Mouse (Mus musculus): ENCODE results near the gene Gm1043. TPM values are rescaled to one million over a fixed set of nuclear protein-coding genes. Genes with fewer than 3 reads are reported as not detected.
A peak's percentile ranks its signal among the peaks of the same experiment; 100 is the strongest.

Gene Gm1043
- polyA plus RNA-seq, 1 experiment from 2014 or later: not detected

DNA sequence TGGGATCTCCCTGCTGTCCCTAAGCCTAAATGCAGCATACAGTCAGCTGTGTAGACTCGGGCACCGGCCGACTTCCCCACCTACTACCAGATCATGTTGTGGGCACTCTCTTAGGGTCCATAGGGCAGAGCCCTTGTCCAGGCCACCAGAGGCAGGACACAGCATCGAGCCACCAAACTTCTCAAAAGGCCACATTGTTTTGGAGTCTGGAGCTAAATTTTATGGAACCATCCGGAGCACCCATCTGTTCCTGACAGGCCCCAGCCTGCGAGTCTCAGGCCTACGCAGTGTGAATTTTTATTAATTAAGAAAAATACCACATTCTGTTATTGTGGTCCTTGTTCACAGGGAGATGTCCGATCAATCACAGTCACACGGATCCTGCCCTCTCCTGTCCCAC, 94.7 kb downstream of the Gm1043 start:
- no peak overlapping the region for H3K27ac ChIP-seq
- H3K4me2 ChIP-seq (ENCODE audit: low read length): no peak overlapping the region
- H3K27me3 ChIP-seq (ENCODE audit: insufficient read depth, low read length): no peaks in the 10 kb centered on the region
- WGBS: 89% methylated on average over 9 of the region's 9 CpGs
- H3K9me3 ChIP-seq (replicated peaks; ENCODE audit: low read length): no peaks in the 10 kb centered on the region
- TF ChIP-seq CTCF (IDR thresholded peaks at IDR 0.05; ENCODE audit: low read depth): no peak
- no peak for ATAC-seq (replicated peaks; ENCODE audit: low FRiP score, low read depth)
- no peak overlapping the region for H3K9ac ChIP-seq (ENCODE audit: low read depth, low read length)
- DNase-seq (ENCODE audit: low spot score): no peak
- H3K4me3 ChIP-seq (replicated peaks; ENCODE audit: low read depth, low read length): no peak overlapping the region
- no peaks in the 10 kb centered on the region for H3K4me1 ChIP-seq (replicated peaks; ENCODE audit: insufficient read depth, low read length)
- H3K36me3 ChIP-seq (ENCODE audit: insufficient read depth, low read length): no peaks in the 10 kb centered on the region

DNA sequence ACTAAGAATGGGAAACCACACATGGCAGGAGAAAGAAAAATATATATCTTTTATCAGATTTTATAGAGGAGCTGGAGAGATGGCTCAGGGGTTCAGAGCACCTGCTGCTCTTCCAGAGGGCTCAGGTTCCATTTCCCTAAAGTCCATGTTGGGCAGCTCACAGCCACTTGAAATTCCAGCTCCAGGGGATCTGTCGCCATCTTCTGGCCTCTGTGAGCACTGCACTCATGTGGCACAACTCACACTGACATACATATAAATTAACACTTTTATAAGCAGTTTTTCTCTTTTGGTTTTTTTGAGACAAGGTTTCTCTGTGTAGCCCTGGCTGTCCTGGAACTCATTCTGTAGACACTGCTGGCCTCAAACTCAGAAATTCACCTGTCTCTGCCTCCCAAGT, 95.5 kb downstream of the Gm1043 start:
- no peak overlapping the region for H3K4me3 ChIP-seq (replicated peaks; ENCODE audit: low read depth, low read length)
- TF ChIP-seq CTCF (IDR thresholded peaks at IDR 0.05; ENCODE audit: low read depth): peak; percentile 23; the same call in 1 of the 2 replicates
- H3K9me3 ChIP-seq (replicated peaks; ENCODE audit: low read length): no peaks in the 10 kb centered on the region
- H3K36me3 ChIP-seq (ENCODE audit: insufficient read depth, low read length): no peaks in the 10 kb centered on the region
- no peaks in the 10 kb centered on the region for H3K27me3 ChIP-seq (ENCODE audit: insufficient read depth, low read length)
- H3K4me1 ChIP-seq (replicated peaks; ENCODE audit: insufficient read depth, low read length): no peaks in the 10 kb centered on the region
- 55% methylated on average over 1 of the region's 1 CpGs for WGBS
- ATAC-seq (replicated peaks; ENCODE audit: low FRiP score, low read depth) (no peak), DNase-seq (ENCODE audit: low spot score) (no peak)
- no peak overlapping the region for H3K27ac ChIP-seq
- H3K4me2 ChIP-seq (ENCODE audit: low read length): no peak overlapping the region
- no peak overlapping the region for H3K9ac ChIP-seq (ENCODE audit: low read depth, low read length)

DNA sequence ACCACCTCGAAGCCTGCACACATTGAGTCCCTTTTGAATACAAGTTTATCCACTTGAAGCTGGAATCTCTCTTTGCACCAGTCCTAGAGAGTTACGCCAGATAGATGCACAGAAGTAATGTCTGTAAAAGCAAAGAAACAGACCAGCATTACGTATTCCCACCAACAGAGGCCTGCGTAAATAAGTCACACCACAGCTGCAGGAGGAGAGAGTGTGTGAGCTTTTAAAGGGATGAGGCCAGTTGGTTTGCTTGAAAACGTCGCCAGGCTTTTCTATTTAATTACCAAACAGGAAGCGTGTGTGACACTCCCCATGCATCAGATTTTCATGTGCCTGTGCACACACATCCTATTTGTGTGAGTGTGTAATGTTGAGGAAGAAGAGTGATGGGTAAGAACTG, 99.4 kb downstream of the Gm1043 start:
- Histone ChIP-seq H3K36me3 (ENCODE audit: insufficient read depth, low read length) (no peaks in the 10 kb centered on the region), H3K27ac (no peak overlapping the region), H3K4me2 (ENCODE audit: low read length) (no peak overlapping the region), H3K4me1 (replicated peaks; ENCODE audit: insufficient read depth, low read length) (no peaks in the 10 kb centered on the region), H3K4me3 (replicated peaks; ENCODE audit: low read depth, low read length) (no peak overlapping the region), H3K27me3 (ENCODE audit: insufficient read depth, low read length) (no peaks in the 10 kb centered on the region), H3K9ac (ENCODE audit: low read depth, low read length) (no peak overlapping the region), H3K9me3 (replicated peaks; ENCODE audit: low read length) (no peaks in the 10 kb centered on the region)
- 53% methylated on average over 7 of the region's 7 CpGs for WGBS
- TF ChIP-seq CTCF (IDR thresholded peaks at IDR 0.05; ENCODE audit: low read depth): no peak
- DNase-seq (ENCODE audit: low spot score) (no peak), ATAC-seq (replicated peaks; ENCODE audit: low FRiP score, low read depth) (no peak)

- ATAC-seq (replicated peaks; ENCODE audit: low FRiP score, low read depth) (no peak), DNase-seq (ENCODE audit: low spot score) (no peak)
- Histone ChIP-seq H3K9me3 (replicated peaks; ENCODE audit: low read length) (no peaks in the 10 kb centered on the region), H3K9ac (ENCODE audit: low read depth, low read length) (no peak overlapping the region), H3K4me1 (replicated peaks; ENCODE audit: insufficient read depth, low read length) (no peaks in the 10 kb centered on the region), H3K4me3 (replicated peaks; ENCODE audit: low read depth, low read length) (no peak overlapping the region), H3K4me2 (ENCODE audit: low read length) (no peak overlapping the region), H3K27me3 (ENCODE audit: insufficient read depth, low read length) (no peaks in the 10 kb centered on the region), H3K36me3 (ENCODE audit: insufficient read depth, low read length) (no peaks in the 10 kb centered on the region), H3K27ac (no peak overlapping the region)
- TF ChIP-seq CTCF (IDR thresholded peaks at IDR 0.05; ENCODE audit: low read depth): no peak
- 75% methylated on average over 5 of the region's 5 CpGs for WGBS
Observed at GRCm38 (mm10) chr5:37190378-37190777, 105.2 kb downstream of the Gm1043 start.

- Histone ChIP-seq H3K27me3 (ENCODE audit: insufficient read depth, low read length) (no peaks in the 10 kb centered on the region), H3K36me3 (ENCODE audit: insufficient read depth, low read length) (no peaks in the 10 kb centered on the region), H3K4me2 (ENCODE audit: low read length) (no peak overlapping the region), H3K9me3 (replicated peaks; ENCODE audit: low read length) (no peaks in the 10 kb centered on the region), H3K4me3 (replicated peaks; ENCODE audit: low read depth, low read length) (no peak overlapping the region), H3K9ac (ENCODE audit: low read depth, low read length) (no peak overlapping the region), H3K27ac (no peak overlapping the region), H3K4me1 (replicated peaks; ENCODE audit: insufficient read depth, low read length) (peaks cover 11% of the 10 kb centered on the region; the same call in 1 of the 2 replicates)
- no peak for TF ChIP-seq CTCF (IDR thresholded peaks at IDR 0.05; ENCODE audit: low read depth)
- DNase-seq (ENCODE audit: low spot score) (no peak), ATAC-seq (replicated peaks; ENCODE audit: low FRiP score, low read depth) (no peak)
- WGBS: 75% methylated on average over 8 of the region's 8 CpGs
Observed at GRCm38 (mm10) chr5:37196196-37196595, 111.0 kb downstream of the Gm1043 start.

- 20% methylated on average over 10 of the region's 10 CpGs for WGBS
- H3K4me2 ChIP-seq (ENCODE audit: low read length): no peak overlapping the region
- DNase-seq (ENCODE audit: low spot score) (peak; percentile 16), ATAC-seq (replicated peaks; ENCODE audit: low FRiP score, low read depth) (no peak)
- no peak overlapping the region for H3K9ac ChIP-seq (ENCODE audit: low read depth, low read length)
- TF ChIP-seq CTCF (IDR thresholded peaks at IDR 0.05; ENCODE audit: low read depth): no peak
- peaks cover 11% of the 10 kb centered on the region; the same call in 1 of the 2 replicates for H3K4me1 ChIP-seq (replicated peaks; ENCODE audit: insufficient read depth, low read length)
- H3K36me3 ChIP-seq (ENCODE audit: insufficient read depth, low read length): no peaks in the 10 kb centered on the region
- H3K27me3 ChIP-seq (ENCODE audit: insufficient read depth, low read length): no peaks in the 10 kb centered on the region
- H3K27ac ChIP-seq: no peak overlapping the region
- H3K4me3 ChIP-seq (replicated peaks; ENCODE audit: low read depth, low read length): no peak overlapping the region
- H3K9me3 ChIP-seq (replicated peaks; ENCODE audit: low read length): no peaks in the 10 kb centered on the region
Observed at GRCm38 (mm10) chr5:37196666-37197250, 111.6 kb downstream of the Gm1043 start.

DNA sequence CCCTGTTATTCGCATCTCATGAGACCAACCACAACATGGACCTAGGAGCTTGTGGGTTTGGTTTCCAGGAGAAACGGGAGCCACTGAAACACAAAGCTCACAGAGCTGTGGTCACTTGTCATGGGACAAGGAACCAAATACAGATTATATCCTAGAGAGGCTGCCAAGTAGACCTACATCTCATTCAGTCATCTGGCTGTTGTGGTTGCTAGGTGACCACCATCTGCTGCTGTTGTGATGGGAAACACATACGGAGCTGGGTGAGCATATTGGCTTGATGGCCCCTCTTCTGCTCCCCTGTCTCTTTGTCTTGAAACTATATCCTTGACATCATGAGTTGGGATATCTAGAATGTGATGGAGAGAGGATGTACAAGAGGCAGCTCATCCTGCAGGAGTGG, 112.3 kb downstream of the Gm1043 start:
- Histone ChIP-seq H3K4me2 (ENCODE audit: low read length) (no peak overlapping the region), H3K27ac (no peak overlapping the region), H3K9me3 (replicated peaks; ENCODE audit: low read length) (no peaks in the 10 kb centered on the region), H3K9ac (ENCODE audit: low read depth, low read length) (no peak overlapping the region), H3K36me3 (ENCODE audit: insufficient read depth, low read length) (no peaks in the 10 kb centered on the region), H3K27me3 (ENCODE audit: insufficient read depth, low read length) (no peaks in the 10 kb centered on the region), H3K4me3 (replicated peaks; ENCODE audit: low read depth, low read length) (no peak overlapping the region), H3K4me1 (replicated peaks; ENCODE audit: insufficient read depth, low read length) (peaks cover 11% of the 10 kb centered on the region; the same call in 1 of the 2 replicates)
- no peak for TF ChIP-seq CTCF (IDR thresholded peaks at IDR 0.05; ENCODE audit: low read depth)
- 59% methylated on average over 3 of the region's 3 CpGs for WGBS
- no peak for ATAC-seq (replicated peaks; ENCODE audit: low FRiP score, low read depth)
- no peak for DNase-seq (ENCODE audit: low spot score)

Data from kidney, postnatal 0 days (tissue).